Mouse (Mus musculus) stomach, embryonic 14.5 days (tissue): ENCODE measurements around the gene Gnb1l. TPM values are rescaled to one million over a fixed set of nuclear protein-coding genes. Genes with fewer than 3 reads are reported as not detected.

Source experiments
- ATAC-seq: fragments of 200-750 bp; cut with Nextera tagmentation; 2 replicates; pipeline ENCODE4 v1.8.0; 2017; ENCODE audit warnings: low read depth, moderate TSS enrichment; ENCODE audit not compliant: insufficient number of reproducible peaks, insufficient read depth, low FRiP score
- H3K27ac ChIP-seq: fragments of 300-500 bp; sonication (generic); 2 replicates; pipeline ENCODE4 v1.5.1; 2014; ENCODE audit warnings: mild to moderate bottlenecking, low read length, moderate library complexity, mixed read lengths
- H3K27me3 ChIP-seq: fragments of 300-500 bp; sonication (generic); 2 replicates; pipeline ENCODE4 v1.6.1; 2014; ENCODE audit warnings: low read length, control low read depth, mixed read lengths; ENCODE audit not compliant: control insufficient read depth, insufficient read depth
- H3K36me3 ChIP-seq: fragments of 300-500 bp; sonication (generic); 2 replicates; pipeline ENCODE4 v1.6.1; 2014; ENCODE audit warnings: mild to moderate bottlenecking, control low read depth, low read length, moderate library complexity, mixed read lengths; ENCODE audit not compliant: control insufficient read depth, insufficient read depth
- H3K4me1 ChIP-seq: fragments of 300-500 bp; sonication (generic); 2 replicates; pipeline ENCODE4 v1.6.1; 2014; ENCODE audit warnings: low read length, control low read depth, mixed read lengths; ENCODE audit not compliant: control insufficient read depth, insufficient read depth
- H3K4me2 ChIP-seq: fragments of 300-500 bp; sonication (generic); replicated peaks from 2 replicates; pipeline ENCODE4 v1.6.1; 2014; ENCODE audit warnings: low read depth, low read length, control low read depth
- H3K4me3 ChIP-seq: fragments of 300-500 bp; sonication (generic); 2 replicates; pipeline ENCODE4 v1.5.1; 2014; ENCODE audit warnings: low read depth, low read length, control low read depth
- H3K9ac ChIP-seq: fragments of 300-500 bp; sonication (generic); replicated peaks from 2 replicates; pipeline ENCODE4 v1.6.1; 2014; ENCODE audit warnings: low read depth, mild to moderate bottlenecking, control low read depth, low read length, moderate library complexity, mixed read lengths
- H3K9me3 ChIP-seq: fragments of 300-500 bp; sonication (generic); 2 replicates; pipeline ENCODE4 v1.6.1; 2016; ENCODE audit warnings: low read depth, low read length, control low read depth; ENCODE audit not compliant: control insufficient read depth
- WGBS: fragments of 180-500 bp; shearing (Covaris S2); extraction: QIAGEN DNeasy Blood & Tissue Kit; methylation state at CpG from one replicate; pipeline ENCODE4 v1.1.7; 2014; 5-methylcytosine and 5-hydroxymethylcytosine counted together
- polyA plus RNA-seq: library from polyadenylated mRNA; unstranded; fragments of >200 nt; fragmentation: Nextera tagmentation; extraction: Ambion mirVana; gene quantifications from 2 replicates; pipeline ENCODE4 v1.2.1, GENCODE M21; 2014

The Gnb1l gene
- polyA plus RNA-seq, 1 experiment from 2014 or later = 15.5 TPM

- Histone ChIP-seq H3K27me3 (no peaks in the 10 kb centered on the region), H3K36me3 (no peaks in the 10 kb centered on the region), H3K4me3 (no peak overlapping the region), H3K4me2 (no peak overlapping the region), H3K4me1 (no peaks in the 10 kb centered on the region), H3K9ac (no peak overlapping the region), H3K9me3 (no peaks in the 10 kb centered on the region), H3K27ac (no peak overlapping the region)
- WGBS = 72% methylated on average over 7 of the region's 7 CpGs
- no peak for ATAC-seq
Measured at GRCm38 (mm10) chr16:18568599-18568998, 70.1 kb downstream of the Gnb1l start.

GRCm38 (mm10) chr16:18574196-18574595 is 75.7 kb downstream of the Gnb1l start:
- 74% methylated on average over 8 of the region's 8 CpGs for WGBS
- H3K27ac ChIP-seq = no peak overlapping the region
- no peak overlapping the region for H3K4me3 ChIP-seq
- H3K4me2 ChIP-seq = no peak overlapping the region
- H3K36me3 ChIP-seq = no peaks in the 10 kb centered on the region
- no peaks in the 10 kb centered on the region for H3K4me1 ChIP-seq
- no peaks in the 10 kb centered on the region for H3K9me3 ChIP-seq
- H3K9ac ChIP-seq = no peak overlapping the region
- no peak for ATAC-seq
- no peaks in the 10 kb centered on the region for H3K27me3 ChIP-seq

- ATAC-seq = no peak
- Histone ChIP-seq H3K9ac (no peak overlapping the region), H3K4me1 (peaks cover 6% of the 10 kb centered on the region; the same call in 1 of the 2 replicates), H3K4me2 (no peak overlapping the region), H3K4me3 (no peak overlapping the region), H3K27ac (no peak overlapping the region), H3K27me3 (peaks cover 24% of the 10 kb centered on the region), H3K36me3 (no peaks in the 10 kb centered on the region), H3K9me3 (no peaks in the 10 kb centered on the region)
- 56% methylated on average over 3 of the region's 3 CpGs for WGBS
Measured at GRCm38 (mm10) chr16:18577071-18577470, 78.6 kb downstream of the Gnb1l start.

- no peak overlapping the region for H3K27ac ChIP-seq
- no peak overlapping the region for H3K9ac ChIP-seq
- no peak for ATAC-seq
- WGBS = 35% methylated on average over 5 of the region's 5 CpGs
- H3K36me3 ChIP-seq = no peaks in the 10 kb centered on the region
- no peak overlapping the region for H3K4me3 ChIP-seq
- peaks cover 30% of the 10 kb centered on the region for H3K27me3 ChIP-seq
- H3K4me1 ChIP-seq = peaks cover 11% of the 10 kb centered on the region; the same call in 1 of the 2 replicates
- no peak overlapping the region for H3K4me2 ChIP-seq
- H3K9me3 ChIP-seq = no peaks in the 10 kb centered on the region
Measured at GRCm38 (mm10) chr16:18577599-18578160, 79.2 kb downstream of the Gnb1l start.

- peaks cover 57% of the 10 kb centered on the region for H3K27me3 ChIP-seq
- 20% methylated on average over 2 of the region's 2 CpGs for WGBS
- no peak for ATAC-seq
- no peak overlapping the region for H3K4me3 ChIP-seq
- H3K9ac ChIP-seq = no peak overlapping the region
- H3K27ac ChIP-seq = no peak overlapping the region
- peaks cover 11% of the 10 kb centered on the region; the same call in 1 of the 2 replicates for H3K4me1 ChIP-seq
- H3K9me3 ChIP-seq = no peaks in the 10 kb centered on the region
- H3K36me3 ChIP-seq = no peaks in the 10 kb centered on the region
- no peak overlapping the region for H3K4me2 ChIP-seq
Measured at GRCm38 (mm10) chr16:18580389-18580788, 81.9 kb downstream of the Gnb1l start.

GRCm38 (mm10) chr16:18581050-18581622 is 82.6 kb downstream of the Gnb1l start:
- no peaks in the 10 kb centered on the region for H3K36me3 ChIP-seq
- peak overlapping the region; percentile 34 for H3K4me3 ChIP-seq
- peaks cover 65% of the 10 kb centered on the region for H3K27me3 ChIP-seq
- H3K4me1 ChIP-seq = peaks cover 11% of the 10 kb centered on the region; the same call in 1 of the 2 replicates
- no peak overlapping the region for H3K9ac ChIP-seq
- no peaks in the 10 kb centered on the region for H3K9me3 ChIP-seq
- WGBS = 8% methylated on average over 21 of the region's 21 CpGs
- ATAC-seq = no peak
- no peak overlapping the region for H3K27ac ChIP-seq
- peak overlapping the region; percentile 56 for H3K4me2 ChIP-seq

- peaks cover 65% of the 10 kb centered on the region for H3K27me3 ChIP-seq
- H3K36me3 ChIP-seq = no peaks in the 10 kb centered on the region
- peak overlapping the region; percentile 14; the same call in 1 of the 2 replicates for H3K9ac ChIP-seq
- H3K4me3 ChIP-seq = peak overlapping the region; percentile 34
- no peaks in the 10 kb centered on the region for H3K9me3 ChIP-seq
- WGBS = 2% methylated on average over 64 of the region's 66 CpGs
- peak overlapping the region; percentile 56 for H3K4me2 ChIP-seq
- ATAC-seq = no peak
- H3K27ac ChIP-seq = no peak overlapping the region
- peaks cover 11% of the 10 kb centered on the region; the same call in 1 of the 2 replicates for H3K4me1 ChIP-seq
Measured at GRCm38 (mm10) chr16:18581623-18582205, 83.2 kb downstream of the Gnb1l start.

- ATAC-seq = no peak
- Histone ChIP-seq H3K36me3 (no peaks in the 10 kb centered on the region), H3K4me2 (peak overlapping the region; percentile 56), H3K4me1 (peaks cover 11% of the 10 kb centered on the region; the same call in 1 of the 2 replicates), H3K4me3 (peak overlapping the region; percentile 34), H3K9ac (0 out of 2 replicates have a peak overlapping the region, but pooled peaks have one; percentile 14), H3K27ac (no peak overlapping the region), H3K9me3 (no peaks in the 10 kb centered on the region), H3K27me3 (peaks cover 65% of the 10 kb centered on the region)
- WGBS = 4% methylated on average over 66 of the region's 67 CpGs
Measured at GRCm38 (mm10) chr16:18582426-18583148, 84.1 kb downstream of the Gnb1l start.
